Mouse (Mus musculus) gastrocnemius, adult 18-20 months (tissue): ENCODE results near the gene Smarca2. TPM values are rescaled to one million over a fixed set of nuclear protein-coding genes. Genes with fewer than 3 reads are reported as not detected.

Experiments
- DNase-seq: peaks from one replicate; pipeline ENCODE4 v3.0.0; 2021; ENCODE audit warnings: low spot score
- long read RNA-seq, 2 experiments: library from polyadenylated mRNA; stranded (forward); transcript quantifications; one replicate each; pipeline ENCODE4 v2.0.0; 2021
- total RNA-seq, 2 experiments: library from RNA; stranded (reverse); gene quantifications; 2 replicates each; pipeline ENCODE4 v1.2.3; 2021

Smarca2 gene
- 10 to 100 TPM; 56.2 to 71.8 TPM for total RNA-seq
- long read RNA-seq, experiment 1, full-length matches to known transcripts, result 4 of 44 reads
- long read RNA-seq, experiment 1, partial matches to known transcripts, result 17 of 44 reads
- long read RNA-seq, experiment 1, other reads (novel, unspliced or antisense), result 23 of 44 reads
- long read RNA-seq, experiment 2, full-length matches to known transcripts, result 4 of 45 reads
- long read RNA-seq, experiment 2, partial matches to known transcripts, result 13 of 45 reads
- long read RNA-seq, experiment 2, other reads (novel, unspliced or antisense), result 28 of 45 reads

- DNase-seq, result peak; percentile 96
These were observed at the start of gene Smarca2 for GRCm38 (mm10) chr19:26604755-26605300. Gene Smarca2, plus strand, starts transcription at chr19:26605050.

- no peak for DNase-seq
These were observed 40.0 kb upstream of the Smarca2 start for GRCm38 (mm10) chr19:26564850-26565249.

- DNase-seq, result no peak
These were observed 38.7 kb upstream of the Smarca2 start for GRCm38 (mm10) chr19:26566109-26566508.

- no peak for DNase-seq
These were observed 36.6 kb upstream of the Smarca2 start for GRCm38 (mm10) chr19:26568236-26568635.

- no peak for DNase-seq
These were observed 35.9 kb upstream of the Smarca2 start for GRCm38 (mm10) chr19:26568941-26569340.

- DNase-seq, result no peak
These were observed 35.4 kb upstream of the Smarca2 start for GRCm38 (mm10) chr19:26569461-26569860.

- DNase-seq, result peak; percentile 8
These were observed 25.2 kb upstream of the Smarca2 start for GRCm38 (mm10) chr19:26579645-26580044.

GRCm38 (mm10) chr19:26580061-26580460, 24.8 kb upstream of the Smarca2 start:
- no peak for DNase-seq

GRCm38 (mm10) chr19:26594661-26595060, 10.2 kb upstream of the Smarca2 start:
- no peak for DNase-seq

GRCm38 (mm10) chr19:26601459-26601858, 3.4 kb upstream of the Smarca2 start:
- DNase-seq, result no peak

- no peak for DNase-seq
These were observed 1.5 kb upstream of the Smarca2 start for GRCm38 (mm10) chr19:26603296-26603860.

- DNase-seq, result peak; percentile 24
These were observed 720 bp upstream of the Smarca2 start for GRCm38 (mm10) chr19:26603906-26604754.

GRCm38 (mm10) chr19:26605438-26606320, 829 bp downstream of the Smarca2 start:
- DNase-seq, result peak; percentile 51

- DNase-seq, result peak; percentile 61
These were observed 1.7 kb downstream of the Smarca2 start for GRCm38 (mm10) chr19:26606321-26607155.

GRCm38 (mm10) chr19:26607156-26607536, 2.3 kb downstream of the Smarca2 start:
- peak; percentile 55 for DNase-seq

- DNase-seq, result peak; percentile 29
These were observed 2.9 kb downstream of the Smarca2 start for GRCm38 (mm10) chr19:26607551-26608433.

GRCm38 (mm10) chr19:26608434-26608812, 3.6 kb downstream of the Smarca2 start:
- DNase-seq, result no peak

GRCm38 (mm10) chr19:26609637-26610036, 4.8 kb downstream of the Smarca2 start:
- DNase-seq, result no peak

GRCm38 (mm10) chr19:26612995-26613394, 8.1 kb downstream of the Smarca2 start:
- no peak for DNase-seq
